Mouse (Mus musculus) kidney, adult 11 months (tissue): ENCODE data around the gene Ccm2l.

Experiments
- DNase-seq: peaks from one replicate; pipeline ENCODE4 v3.0.0; 2022

Gene Ccm2l

GRCm38 (mm10) chr2:153065747-153066508 lies at the start of gene Ccm2l:
Ccm2l (plus strand) TSS chr2:153065955.
- peak; percentile 41 for DNase-seq

- no peak for DNase-seq
Observed at GRCm38 (mm10) chr2:153016786-153017185, 49.0 kb upstream of the Ccm2l start.

- no peak for DNase-seq
Observed at GRCm38 (mm10) chr2:153019355-153019754, 46.4 kb upstream of the Ccm2l start.

GRCm38 (mm10) chr2:153021163-153021562 lies 44.6 kb upstream of the Ccm2l start:
- DNase-seq = no peak

- no peak for DNase-seq
Observed at GRCm38 (mm10) chr2:153022855-153023254, 42.9 kb upstream of the Ccm2l start.

GRCm38 (mm10) chr2:153026052-153026451 lies 39.7 kb upstream of the Ccm2l start:
- DNase-seq = no peak

- DNase-seq = no peak
Observed at GRCm38 (mm10) chr2:153027501-153027900, 38.3 kb upstream of the Ccm2l start.

GRCm38 (mm10) chr2:153030422-153030821 lies 35.3 kb upstream of the Ccm2l start:
- no peak for DNase-seq

- DNase-seq = no peak
Observed at GRCm38 (mm10) chr2:153031126-153032082, 34.4 kb upstream of the Ccm2l start, which contains the start of gene Xkr7. Xkr7 (plus strand) TSS chr2:153031852.

GRCm38 (mm10) chr2:153032083-153032842 lies 33.5 kb upstream of the Ccm2l start:
- DNase-seq = peak; percentile 13

- no peak for DNase-seq
Observed at GRCm38 (mm10) chr2:153032973-153033372, 32.8 kb upstream of the Ccm2l start.

GRCm38 (mm10) chr2:153033545-153034230 lies 32.1 kb upstream of the Ccm2l start:
- no peak for DNase-seq

GRCm38 (mm10) chr2:153036690-153037089 lies 29.1 kb upstream of the Ccm2l start:
- DNase-seq = no peak

GRCm38 (mm10) chr2:153043886-153044285 lies 21.9 kb upstream of the Ccm2l start:
- no peak for DNase-seq

- DNase-seq = no peak
Observed at GRCm38 (mm10) chr2:153045884-153046299, 19.9 kb upstream of the Ccm2l start.

- DNase-seq = no peak
Observed at GRCm38 (mm10) chr2:153047828-153048465, 17.8 kb upstream of the Ccm2l start.

- no peak for DNase-seq
Observed at GRCm38 (mm10) chr2:153049288-153049996, 16.3 kb upstream of the Ccm2l start.

GRCm38 (mm10) chr2:153049997-153050358 lies 15.8 kb upstream of the Ccm2l start:
- no peak for DNase-seq

- no peak for DNase-seq
Observed at GRCm38 (mm10) chr2:153051095-153051494, 14.7 kb upstream of the Ccm2l start.

- DNase-seq = no peak
Observed at GRCm38 (mm10) chr2:153051537-153051936, 14.2 kb upstream of the Ccm2l start.

GRCm38 (mm10) chr2:153052700-153053351 lies 12.9 kb upstream of the Ccm2l start:
- no peak for DNase-seq
